Mouse (Mus musculus) gastrocnemius, postnatal 36 days (tissue): ENCODE results near the gene Lrrc39. TPM values are rescaled to one million over a fixed set of nuclear protein-coding genes. Genes with fewer than 3 reads are reported as not detected.
A peak's percentile ranks its signal among the peaks of the same experiment; 100 is the strongest.
"Not testable (repeated sequence)": the region's sequence is repeated elsewhere in the genome, so short reads cannot be mapped to it uniquely, and the experiment has no call there.

Experiments used
- DNase-seq, 2 experiments: peaks; one replicate each; pipeline ENCODE4 v3.0.0; 2022
- intact Hi-C: fragments of 180-260 bp; cut with DNase I; formaldehyde crosslinking; loops from one replicate; pipeline ENCODE4 v1.15.1; 2025
- long read RNA-seq, 2 experiments: library from polyadenylated mRNA; stranded (forward); transcript quantifications; one replicate each; pipeline ENCODE4 v2.0.0; 2021
- total RNA-seq, 2 experiments: library from RNA; stranded (reverse); gene quantifications; 2 replicates each; pipeline ENCODE4 v1.2.3; 2021

The Lrrc39 gene
- total RNA-seq, result 10 to 100 TPM; 49.4 to 55.3 TPM
- long read RNA-seq, experiment 1, transcript Lrrc39-201 (9 exons, 3,087 nt), result major isoform, 45 of 94 reads
- long read RNA-seq, experiment 1, partial matches to known transcripts, result 34 of 94 reads
- long read RNA-seq, experiment 1, other reads (novel, unspliced or antisense), result 14 of 94 reads
- long read RNA-seq, experiment 2, transcript Lrrc39-201 (9 exons, 3,087 nt), result major isoform, 63 of 103 reads
- long read RNA-seq, experiment 2, partial matches to known transcripts, result 18 of 103 reads
- long read RNA-seq, experiment 2, other reads (novel, unspliced or antisense), result 19 of 103 reads

GRCm38 (mm10) chr3:116562408-116563094 is at the start of gene Lrrc39:
Gene Lrrc39 (plus strand): TSS chr3:116562973.
- DNase-seq, result no peak
- intact Hi-C loops, result no loop called here

GRCm38 (mm10) chr3:116520141-116520761 is 42.5 kb upstream of the Lrrc39 start:
- intact Hi-C loops, result no loop called here
- DNase-seq, result no peak

GRCm38 (mm10) chr3:116529741-116530140 is 33.0 kb upstream of the Lrrc39 start:
- DNase-seq, result no peak
- intact Hi-C loops, result loop anchor here (10.0 kb wide), 1 partner anchor 315 kb away; no protein-coding TSS in a partner anchor

- no peak for DNase-seq
- intact Hi-C loops, result loop anchor here (10.0 kb wide), 1 partner anchor 314 kb away; no protein-coding TSS in a partner anchor
Measured at GRCm38 (mm10) chr3:116530826-116531225, 31.9 kb upstream of the Lrrc39 start.

- DNase-seq, result no peak
- intact Hi-C loops, result loop anchor here (10.0 kb wide), 1 partner anchor 308 kb away; no protein-coding TSS in a partner anchor
Measured at GRCm38 (mm10) chr3:116536428-116537199, 26.2 kb upstream of the Lrrc39 start.

- intact Hi-C loops, result loop anchor here (10.0 kb wide), 1 partner anchor 308 kb away; no protein-coding TSS in a partner anchor
- no peak for DNase-seq
Measured at GRCm38 (mm10) chr3:116537200-116537573, 25.6 kb upstream of the Lrrc39 start.

- DNase-seq, result no peak
- intact Hi-C loops, result no loop called here
Measured at GRCm38 (mm10) chr3:116542070-116542469, 20.7 kb upstream of the Lrrc39 start.

GRCm38 (mm10) chr3:116542532-116542931 is 20.2 kb upstream of the Lrrc39 start:
- DNase-seq, result no peak
- intact Hi-C loops, result no loop called here

GRCm38 (mm10) chr3:116547430-116547829 is 15.3 kb upstream of the Lrrc39 start:
- intact Hi-C loops, result no loop called here
- no peak for DNase-seq

GRCm38 (mm10) chr3:116551362-116551761 is 11.4 kb upstream of the Lrrc39 start:
- no peak for DNase-seq
- intact Hi-C loops, result no loop called here

- DNase-seq, intact Hi-C loops: not testable (repeated sequence)
Measured at GRCm38 (mm10) chr3:116561315-116561714, 1.5 kb upstream of the Lrrc39 start.

GRCm38 (mm10) chr3:116563095-116563492 is 321 bp downstream of the Lrrc39 start:
- no peak for DNase-seq
- intact Hi-C loops, result no loop called here

- no peak for DNase-seq
- intact Hi-C loops, result no loop called here
Measured at GRCm38 (mm10) chr3:116570628-116571027, 7.9 kb downstream of the Lrrc39 start.

- intact Hi-C loops, result no loop called here
- no peak for DNase-seq
Measured at GRCm38 (mm10) chr3:116577286-116577685, 14.5 kb downstream of the Lrrc39 start.

- intact Hi-C loops, result no loop called here
- no peak for DNase-seq
Measured at GRCm38 (mm10) chr3:116582201-116582600, 19.4 kb downstream of the Lrrc39 start.

GRCm38 (mm10) chr3:116594076-116594727 is 31.4 kb downstream of the Lrrc39 start:
- no peak for DNase-seq
- intact Hi-C loops, result loop anchor here (10.0 kb wide), 1 partner anchor 569 kb away; no protein-coding TSS in a partner anchor

GRCm38 (mm10) chr3:116594728-116595602 is 32.2 kb downstream of the Lrrc39 start, which contains the start of gene Sass6:
Gene Sass6 (plus strand): TSS chr3:116594982.
- intact Hi-C loops, result loop anchor here (5.0 to 10.0 kb wide), 2 partner anchors 242 to 570 kb away; no protein-coding TSS in a partner anchor
- peak; percentile 98 to 99 for DNase-seq

GRCm38 (mm10) chr3:116595603-116595991 is 32.8 kb downstream of the Lrrc39 start:
- intact Hi-C loops, result loop anchor here (5.0 to 10.0 kb wide), 2 partner anchors 242 to 571 kb away; no protein-coding TSS in a partner anchor
- DNase-seq, result no peak

GRCm38 (mm10) chr3:116599705-116600104 is 36.9 kb downstream of the Lrrc39 start:
- intact Hi-C loops, result loop anchor here (5.0 to 10.0 kb wide), 2 partner anchors 238 to 575 kb away; no protein-coding TSS in a partner anchor

More at GRCm38 (mm10) chr3:116599705-116600104, 36.9 kb downstream of the Lrrc39 start:
- no peak for DNase-seq
